Mouse (Mus musculus) lung, postnatal 0 days (tissue): Measurements from ENCODE around the gene Ogn. TPM values are rescaled to one million over a fixed set of nuclear protein-coding genes. Genes with fewer than 3 reads are reported as not detected.
"Not testable (repeated sequence)": the region's sequence is repeated elsewhere in the genome, so short reads cannot be mapped to it uniquely, and the experiment has no call there.

Experiments
- ATAC-seq: fragments of 200-750 bp; cut with Nextera tagmentation; 2 replicates; pipeline ENCODE4 v1.8.0; 2017; ENCODE audit warnings: moderate library complexity
- DNase-seq: peaks from one replicate; pipeline ENCODE4 v3.0.0-alpha.2; 2016; ENCODE audit warnings: low spot score
- H3K27ac ChIP-seq: fragments of 300-500 bp; sonication (generic); 2 replicates; pipeline ENCODE4 v1.5.1; 2014; ENCODE audit warnings: antibody characterized with exemption, mild to moderate bottlenecking, low read length, mixed read lengths
- H3K27me3 ChIP-seq: fragments of 300-500 bp; sonication (generic); replicated peaks from 2 replicates; pipeline ENCODE4 v1.6.1; 2014; ENCODE audit warnings: low read length, mixed read lengths; ENCODE audit not compliant: insufficient read depth
- H3K36me3 ChIP-seq: fragments of 300-500 bp; sonication (generic); 2 replicates; pipeline ENCODE4 v1.6.1; 2014; ENCODE audit warnings: low read length, mixed read lengths; ENCODE audit not compliant: insufficient read depth
- H3K4me1 ChIP-seq: fragments of 300-500 bp; sonication (generic); 2 replicates; pipeline ENCODE4 v1.6.1; 2014; ENCODE audit warnings: antibody characterized with exemption, low read depth, low read length, mixed read lengths; ENCODE audit not compliant: insufficient read depth
- H3K4me2 ChIP-seq: fragments of 300-500 bp; sonication (generic); replicated peaks from 2 replicates; pipeline ENCODE4 v1.6.1; 2014; ENCODE audit warnings: low read depth, mild to moderate bottlenecking, low read length, moderate library complexity, mixed read lengths
- H3K4me3 ChIP-seq: fragments of 300-500 bp; sonication (generic); 2 replicates; pipeline ENCODE4 v1.5.1; 2014; ENCODE audit warnings: low read depth, low read length
- H3K9ac ChIP-seq: fragments of 300-500 bp; sonication (generic); replicated peaks from 2 replicates; pipeline ENCODE4 v1.6.1; 2014; ENCODE audit warnings: low read depth, mild to moderate bottlenecking
- H3K9me3 ChIP-seq: fragments of 300-500 bp; sonication (generic); 2 replicates; pipeline ENCODE4 v1.6.1; 2016; ENCODE audit warnings: low read length, mixed read lengths
- CTCF ChIP-seq: IDR thresholded peaks from 2 replicates; pipeline ENCODE4 v1.5.1; 2016; ENCODE audit warnings: antibody characterized with exemption, mild to moderate bottlenecking
- EP300 ChIP-seq: IDR thresholded peaks from 2 replicates; pipeline ENCODE4 v1.6.1; 2016; ENCODE audit warnings: antibody characterized with exemption, mild to moderate bottlenecking, control low read depth
- WGBS: fragments of 180-500 bp; shearing (Covaris S2); extraction: QIAGEN DNeasy Blood & Tissue Kit; methylation state at CpG from one replicate; pipeline ENCODE4 v1.1.7; 2014; 5-methylcytosine and 5-hydroxymethylcytosine counted together
- polyA plus RNA-seq: library from polyadenylated mRNA; unstranded; fragments of >200 nt; fragmentation: Nextera tagmentation; extraction: Ambion mirVana; gene quantifications from 2 replicates; pipeline ENCODE4 v1.2.1, GENCODE M21; 2015

The Ogn gene
- polyA plus RNA-seq, 1 experiment from 2014 or later = 79.1 TPM

GRCm38 (mm10) chr13:49581541-49582530 lies 26.0 kb upstream of the Ogn start, which contains the start of gene Omd:
TSS of gene Omd (plus strand) at chr13:49582462.
- Histone ChIP-seq H3K4me1 (no peaks in the 10 kb centered on the region), H3K9me3 (no peaks in the 10 kb centered on the region), H3K4me3 (no peak within 1 kb of the TSS), H3K27ac (0 out of 2 replicates have a peak within 1 kb of the TSS, but pooled peaks have one; percentile 34), H3K4me2 (no peak within 1 kb of the TSS; the same call in 1 of the 2 replicates), H3K9ac (no peak within 1 kb of the TSS), H3K36me3 (no peaks in the 10 kb centered on the region), H3K27me3 (no peaks in the 10 kb centered on the region)
- ATAC-seq = peak; percentile 44
- peak; percentile 79 for DNase-seq
- TF ChIP-seq EP300 (peak; percentile 66), CTCF (no peak)
- 43% methylated on average over 8 of the region's 8 CpGs for WGBS

GRCm38 (mm10) chr13:49583859-49584258 lies 24.0 kb upstream of the Ogn start:
- Histone ChIP-seq H3K4me3 (no peak overlapping the region), H3K4me2 (no peak overlapping the region), H3K4me1 (no peaks in the 10 kb centered on the region), H3K27me3 (no peaks in the 10 kb centered on the region), H3K36me3 (no peaks in the 10 kb centered on the region), H3K27ac (no peak overlapping the region), H3K9ac (no peak overlapping the region), H3K9me3 (no peaks in the 10 kb centered on the region)
- TF ChIP-seq EP300 (no peak), CTCF (no peak)
- ATAC-seq (no peak), DNase-seq (no peak)

- ATAC-seq = no peak
- Histone ChIP-seq H3K4me2 (no peak overlapping the region), H3K4me1 (no peaks in the 10 kb centered on the region), H3K36me3 (no peaks in the 10 kb centered on the region), H3K4me3 (no peak overlapping the region), H3K9me3 (no peaks in the 10 kb centered on the region), H3K27me3 (no peaks in the 10 kb centered on the region), H3K27ac (no peak overlapping the region), H3K9ac (no peak overlapping the region)
- WGBS = 59% methylated on average over 8 of the region's 8 CpGs
- TF ChIP-seq CTCF = no peak
- no peak for DNase-seq
Measured at GRCm38 (mm10) chr13:49584307-49585005, 23.4 kb upstream of the Ogn start.

GRCm38 (mm10) chr13:49586062-49586461 lies 21.8 kb upstream of the Ogn start:
- H3K9me3 ChIP-seq = no peaks in the 10 kb centered on the region
- ATAC-seq (no peak), DNase-seq (no peak)
- no peaks in the 10 kb centered on the region for H3K4me1 ChIP-seq
- no peaks in the 10 kb centered on the region for H3K36me3 ChIP-seq
- H3K4me3 ChIP-seq = no peak overlapping the region
- no peak for TF ChIP-seq EP300
- TF ChIP-seq CTCF = no peak
- no peaks in the 10 kb centered on the region for H3K27me3 ChIP-seq
- H3K4me2 ChIP-seq = no peak overlapping the region
- H3K9ac ChIP-seq = no peak overlapping the region
- H3K27ac ChIP-seq = no peak overlapping the region
- WGBS = 88% methylated on average over 6 of the region's 6 CpGs

DNA sequence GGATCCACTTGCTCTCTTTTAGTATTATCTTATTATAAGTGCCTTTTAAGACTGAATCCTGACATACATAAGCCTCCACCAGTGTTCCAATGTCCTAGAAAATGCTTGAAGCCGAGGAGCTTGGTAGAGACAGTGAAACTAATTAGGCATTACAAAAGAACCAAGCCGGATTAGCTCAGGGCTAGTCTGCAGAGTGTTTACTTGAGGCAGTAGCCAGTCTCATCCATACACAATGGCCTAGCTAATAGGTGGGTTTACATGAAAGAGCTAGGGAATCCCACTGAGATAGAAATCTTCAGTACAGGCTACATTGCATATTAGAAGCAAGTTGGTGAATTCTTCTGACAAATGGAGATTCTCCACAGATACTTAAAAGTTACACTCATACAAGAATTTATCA lies 5.3 kb upstream of the Ogn start:
- 77% methylated on average over 2 of the region's 2 CpGs for WGBS
- ATAC-seq, H3K4me2 ChIP-seq, DNase-seq, H3K27ac ChIP-seq, H3K9ac ChIP-seq, H3K27me3 ChIP-seq, H3K4me1 ChIP-seq, H3K4me3 ChIP-seq, H3K9me3 ChIP-seq, H3K36me3 ChIP-seq: not testable (repeated sequence)

- TF ChIP-seq CTCF (no peak), EP300 (no peak)
- ATAC-seq (no peak), DNase-seq (no peak)
- Histone ChIP-seq H3K36me3 (no peaks in the 10 kb centered on the region), H3K27ac (no peak overlapping the region), H3K9me3 (no peaks in the 10 kb centered on the region), H3K9ac (no peak overlapping the region), H3K4me2 (no peak overlapping the region), H3K4me3 (no peak overlapping the region), H3K4me1 (no peaks in the 10 kb centered on the region), H3K27me3 (no peaks in the 10 kb centered on the region)
Measured at GRCm38 (mm10) chr13:49603603-49604002, 4.2 kb upstream of the Ogn start.
